Mouse (Mus musculus): ENCODE measurements at regions not wholly inside any gene's neighbourhood (a gene's known extent, or its start where the extent isn't known, plus 50 kb on each side); places are given as distances from the start of the nearest gene placed in this dataset.
"Not testable (repeated sequence)": the region's sequence is repeated elsewhere in the genome, so short reads cannot be mapped to it uniquely, and the experiment has no call there.

GRCm38 (mm10) chr5:67487965-67488409 is 59.9 kb upstream of the Bend4 start:
- no peak for DNase-seq (ENCODE audit: low read depth, low spot score)

- not testable (repeated sequence) for DNase-seq (ENCODE audit: low read depth, low spot score)
Observed at GRCm38 (mm10) chr5:67490709-67491108, 62.6 kb upstream of the Bend4 start.

GRCm38 (mm10) chr5:67492893-67493302 is 64.8 kb upstream of the Bend4 start:
- DNase-seq (ENCODE audit: low read depth, low spot score): no peak

- DNase-seq (ENCODE audit: low read depth, low spot score): no peak
Observed at GRCm38 (mm10) chr5:67496710-67497109, 68.6 kb upstream of the Bend4 start.

GRCm38 (mm10) chr5:67520251-67520650 is 87.4 kb upstream of the Shisa3 start:
- no peak for DNase-seq (ENCODE audit: low read depth, low spot score)

GRCm38 (mm10) chr5:67521423-67521912 is 86.2 kb upstream of the Shisa3 start:
- DNase-seq (ENCODE audit: low read depth, low spot score): no peak

GRCm38 (mm10) chr5:67530149-67530548 is 77.5 kb upstream of the Shisa3 start:
- no peak for DNase-seq (ENCODE audit: low read depth, low spot score)

GRCm38 (mm10) chr5:67530957-67531356 is 76.7 kb upstream of the Shisa3 start:
- no peak for DNase-seq (ENCODE audit: low read depth, low spot score)

- DNase-seq (ENCODE audit: low read depth, low spot score): peak; percentile 75
Observed at GRCm38 (mm10) chr5:67532351-67532750, 75.3 kb upstream of the Shisa3 start.

GRCm38 (mm10) chr5:67532756-67533255 is 74.9 kb upstream of the Shisa3 start:
- peak; percentile 74 for DNase-seq (ENCODE audit: low read depth, low spot score)

- DNase-seq (ENCODE audit: low read depth, low spot score): no peak
Observed at GRCm38 (mm10) chr5:67534056-67534455, 73.6 kb upstream of the Shisa3 start.

- no peak for DNase-seq (ENCODE audit: low read depth, low spot score)
Observed at GRCm38 (mm10) chr5:67537990-67538389, 69.7 kb upstream of the Shisa3 start.

GRCm38 (mm10) chr5:67539591-67540238 is 68.0 kb upstream of the Shisa3 start:
- no peak for DNase-seq (ENCODE audit: low read depth, low spot score)

GRCm38 (mm10) chr5:67541867-67542266 is 65.8 kb upstream of the Shisa3 start:
- DNase-seq (ENCODE audit: low read depth, low spot score): no peak

GRCm38 (mm10) chr5:67544028-67544589 is 63.6 kb upstream of the Shisa3 start:
- DNase-seq (ENCODE audit: low read depth, low spot score): no peak

GRCm38 (mm10) chr5:67550257-67550656 is 57.4 kb upstream of the Shisa3 start:
- no peak for DNase-seq (ENCODE audit: low read depth, low spot score)

GRCm38 (mm10) chr5:67551668-67552390 is 55.9 kb upstream of the Shisa3 start:
- DNase-seq (ENCODE audit: low read depth, low spot score): no peak

- no peak for DNase-seq (ENCODE audit: low read depth, low spot score)
Observed at GRCm38 (mm10) chr5:67552865-67553264, 54.8 kb upstream of the Shisa3 start.

Data from skeletal muscle tissue, adult 2 months (tissue).